Mouse (Mus musculus): ENCODE measurements at regions not wholly inside any gene's neighbourhood (a gene's known extent, or its start where the extent isn't known, plus 50 kb on each side); places are given as distances from the start of the nearest gene placed in this dataset.

- H3K27me3 ChIP-seq: peaks cover 46% of the 10 kb centered on the region
- H3K9ac ChIP-seq: no peak overlapping the region
- no peaks in the 10 kb centered on the region for H3K9me3 ChIP-seq
- H3K27ac ChIP-seq: no peak overlapping the region
- no peaks in the 10 kb centered on the region for H3K36me3 ChIP-seq
- no peak overlapping the region for H3K4me3 ChIP-seq
- ATAC-seq (ENCODE audit: borderline replicate concordance, extremely low read depth, low FRiP score, low TSS enrichment): no peak
- no peaks in the 10 kb centered on the region for H3K4me1 ChIP-seq
- no peak overlapping the region for H3K4me2 ChIP-seq
- WGBS: 60% methylated on average over 2 of the region's 2 CpGs
Observed at GRCm38 (mm10) chr10:19412926-19413325, 56.6 kb downstream of the Olig3 start.

GRCm38 (mm10) chr10:19413935-19414334 lies 57.6 kb downstream of the Olig3 start:
- H3K9me3 ChIP-seq: no peaks in the 10 kb centered on the region
- peaks cover 38% of the 10 kb centered on the region for H3K27me3 ChIP-seq
- no peak overlapping the region for H3K27ac ChIP-seq
- WGBS: 40% methylated on average over 5 of the region's 5 CpGs
- no peaks in the 10 kb centered on the region for H3K4me1 ChIP-seq
- ATAC-seq (ENCODE audit: borderline replicate concordance, extremely low read depth, low FRiP score, low TSS enrichment): no peak
- H3K4me2 ChIP-seq: no peak overlapping the region
- no peak overlapping the region for H3K9ac ChIP-seq
- no peaks in the 10 kb centered on the region for H3K36me3 ChIP-seq
- no peak overlapping the region for H3K4me3 ChIP-seq

DNA sequence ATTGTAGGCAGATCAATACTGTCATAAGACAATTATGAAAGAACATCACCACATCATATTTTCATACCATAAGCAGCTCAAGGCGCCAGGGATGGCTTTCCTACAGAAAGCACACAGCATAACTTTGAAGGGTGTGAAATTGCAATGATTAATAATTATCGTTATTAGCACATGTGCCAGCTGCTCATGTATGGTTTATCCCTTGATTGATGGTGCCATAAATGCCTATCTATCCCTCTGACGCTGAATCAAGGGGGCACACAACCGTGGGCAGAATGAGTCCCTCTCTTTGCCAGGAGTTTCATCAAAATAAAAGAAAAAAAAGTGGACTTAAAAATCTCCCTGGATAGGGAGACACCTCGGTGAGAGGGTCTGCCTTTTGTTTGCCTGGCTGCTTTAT lies 58.5 kb downstream of the Olig3 start:
- H3K27ac ChIP-seq: no peak overlapping the region
- H3K4me1 ChIP-seq: no peaks in the 10 kb centered on the region
- no peak overlapping the region for H3K4me2 ChIP-seq
- no peaks in the 10 kb centered on the region for H3K9me3 ChIP-seq
- H3K36me3 ChIP-seq: no peaks in the 10 kb centered on the region
- no peak for ATAC-seq (ENCODE audit: borderline replicate concordance, extremely low read depth, low FRiP score, low TSS enrichment)
- no peak overlapping the region for H3K9ac ChIP-seq
- WGBS: 43% methylated on average over 5 of the region's 5 CpGs
- H3K27me3 ChIP-seq: peaks cover 32% of the 10 kb centered on the region
- no peak overlapping the region for H3K4me3 ChIP-seq

GRCm38 (mm10) chr10:19424030-19424429 lies 67.7 kb downstream of the Olig3 start:
- no peak for ATAC-seq (ENCODE audit: borderline replicate concordance, extremely low read depth, low FRiP score, low TSS enrichment)
- Histone ChIP-seq H3K9ac (no peak overlapping the region), H3K4me1 (no peaks in the 10 kb centered on the region), H3K36me3 (no peaks in the 10 kb centered on the region), H3K4me3 (no peak overlapping the region), H3K4me2 (no peak overlapping the region), H3K27me3 (no peaks in the 10 kb centered on the region), H3K27ac (no peak overlapping the region), H3K9me3 (no peaks in the 10 kb centered on the region)
- 57% methylated on average over 1 of the region's 1 CpGs for WGBS

- ATAC-seq (ENCODE audit: borderline replicate concordance, extremely low read depth, low FRiP score, low TSS enrichment): no peak
- Histone ChIP-seq H3K4me2 (no peak overlapping the region), H3K9ac (no peak overlapping the region), H3K36me3 (no peaks in the 10 kb centered on the region), H3K9me3 (no peaks in the 10 kb centered on the region), H3K4me3 (no peak overlapping the region), H3K27ac (no peak overlapping the region), H3K4me1 (no peaks in the 10 kb centered on the region), H3K27me3 (no peaks in the 10 kb centered on the region)
- 64% methylated on average over 3 of the region's 3 CpGs for WGBS
Observed at GRCm38 (mm10) chr10:19424961-19425360, 68.6 kb downstream of the Olig3 start.

DNA sequence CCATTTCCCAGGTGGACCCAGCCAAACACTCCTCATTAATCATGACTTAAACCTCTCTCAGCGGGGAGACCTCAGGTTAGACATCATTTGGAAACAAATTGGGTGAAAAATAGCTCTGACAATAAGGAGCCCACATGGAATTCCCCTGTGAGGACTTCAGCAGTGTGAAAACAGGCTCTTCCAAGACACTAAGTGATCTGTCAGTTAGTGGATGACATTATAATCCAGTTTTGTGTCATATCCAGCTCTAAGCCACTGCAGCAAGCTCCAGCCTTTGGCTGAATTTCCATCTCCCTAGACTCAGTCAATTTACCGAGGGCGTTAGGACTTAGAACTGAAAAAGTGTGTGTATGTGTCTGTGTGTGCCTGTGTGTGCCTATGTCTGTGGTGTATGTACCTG lies 70.5 kb downstream of the Olig3 start:
- no peaks in the 10 kb centered on the region for H3K27me3 ChIP-seq
- no peak overlapping the region for H3K4me3 ChIP-seq
- no peaks in the 10 kb centered on the region for H3K9me3 ChIP-seq
- no peak overlapping the region for H3K27ac ChIP-seq
- WGBS: 72% methylated on average over 3 of the region's 3 CpGs
- H3K4me1 ChIP-seq: no peaks in the 10 kb centered on the region
- H3K9ac ChIP-seq: no peak overlapping the region
- H3K4me2 ChIP-seq: no peak overlapping the region
- no peak for ATAC-seq (ENCODE audit: borderline replicate concordance, extremely low read depth, low FRiP score, low TSS enrichment)
- H3K36me3 ChIP-seq: no peaks in the 10 kb centered on the region

GRCm38 (mm10) chr10:19432515-19432914 lies 76.2 kb downstream of the Olig3 start:
- 86% methylated on average over 4 of the region's 4 CpGs for WGBS

GRCm38 (mm10) chr10:19434661-19435060 lies 78.3 kb downstream of the Olig3 start:
- no peak for ATAC-seq (ENCODE audit: borderline replicate concordance, extremely low read depth, low FRiP score, low TSS enrichment)
- H3K4me3 ChIP-seq: no peak overlapping the region
- WGBS: 73% methylated on average over 6 of the region's 6 CpGs
- no peak overlapping the region for H3K9ac ChIP-seq
- H3K4me1 ChIP-seq: no peaks in the 10 kb centered on the region
- no peak overlapping the region for H3K27ac ChIP-seq
- H3K36me3 ChIP-seq: no peaks in the 10 kb centered on the region
- H3K27me3 ChIP-seq: 0 out of 2 replicates have a peak, but pooled peaks cover 4% of the 10 kb centered on the region
- no peak overlapping the region for H3K4me2 ChIP-seq
- H3K9me3 ChIP-seq: no peaks in the 10 kb centered on the region

More at GRCm38 (mm10) chr10:19432515-19432914, 76.2 kb downstream of the Olig3 start:
- H3K27me3 ChIP-seq: no peaks in the 10 kb centered on the region
- ATAC-seq (ENCODE audit: borderline replicate concordance, extremely low read depth, low FRiP score, low TSS enrichment): no peak
- H3K9ac ChIP-seq: no peak overlapping the region
- no peaks in the 10 kb centered on the region for H3K4me1 ChIP-seq
- H3K4me3 ChIP-seq: no peak overlapping the region
- H3K27ac ChIP-seq: no peak overlapping the region
- no peaks in the 10 kb centered on the region for H3K9me3 ChIP-seq
- H3K36me3 ChIP-seq: no peaks in the 10 kb centered on the region
- H3K4me2 ChIP-seq: no peak overlapping the region

DNA sequence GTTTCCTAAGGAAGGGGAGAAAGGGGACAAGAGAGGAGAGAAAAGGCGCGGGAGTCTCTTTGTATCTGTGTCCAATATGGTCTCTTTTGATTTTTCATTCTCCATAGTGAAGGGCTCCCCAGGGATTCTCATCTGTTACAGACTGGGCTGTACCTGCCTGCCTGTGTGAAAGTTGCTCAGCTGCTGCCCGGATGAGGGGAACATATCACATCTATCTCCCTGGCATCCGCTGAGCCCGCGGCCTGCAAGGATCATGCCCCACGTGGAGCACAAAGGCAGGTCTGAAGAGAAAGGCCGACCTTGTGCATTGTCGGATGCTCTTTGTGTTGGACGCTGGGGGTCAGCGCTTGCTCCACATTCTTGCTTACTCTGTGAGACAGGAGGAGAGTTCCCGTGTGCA lies 85.5 kb downstream of the Olig3 start:
- ATAC-seq (ENCODE audit: borderline replicate concordance, extremely low read depth, low FRiP score, low TSS enrichment): no peak
- 45% methylated on average over 12 of the region's 12 CpGs for WGBS
- H3K27ac ChIP-seq: no peak overlapping the region

DNA sequence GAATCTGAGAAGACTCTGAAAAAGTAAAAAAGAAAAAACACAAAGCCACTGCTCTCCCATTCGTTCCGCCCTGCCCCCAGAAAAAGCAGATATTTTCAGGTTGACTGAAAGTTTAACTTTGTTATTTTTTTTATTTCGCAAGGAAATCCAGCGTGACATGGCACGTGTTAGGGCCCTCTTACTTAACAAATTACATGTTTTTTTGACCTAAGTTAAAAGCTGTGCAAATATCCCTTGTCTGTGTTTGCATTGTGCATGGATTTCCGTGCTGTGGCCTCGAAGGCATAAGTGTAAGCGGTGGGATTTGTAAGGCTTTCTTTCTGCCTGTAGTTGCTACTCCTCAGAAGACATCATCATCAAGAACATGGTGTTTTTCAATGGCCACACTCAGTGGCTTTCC lies 87.2 kb downstream of the Olig3 start:
- H3K4me2 ChIP-seq: no peak overlapping the region
- WGBS: 36% methylated on average over 8 of the region's 8 CpGs
- no peak overlapping the region for H3K27ac ChIP-seq

More for the DNA sequence above, 85.5 kb downstream of the Olig3 start:
- Histone ChIP-seq H3K9me3 (no peaks in the 10 kb centered on the region), H3K27me3 (peaks cover 27% of the 10 kb centered on the region), H3K4me1 (no peaks in the 10 kb centered on the region), H3K9ac (no peak overlapping the region), H3K36me3 (no peaks in the 10 kb centered on the region), H3K4me2 (no peak overlapping the region), H3K4me3 (no peak overlapping the region)

GRCm38 (mm10) chr10:19448838-19449559 lies 92.7 kb downstream of the Olig3 start:
- Histone ChIP-seq H3K27me3 (peaks cover 16% of the 10 kb centered on the region), H3K9ac (no peak overlapping the region), H3K9me3 (no peaks in the 10 kb centered on the region), H3K4me1 (no peaks in the 10 kb centered on the region), H3K27ac (no peak overlapping the region), H3K4me2 (no peak overlapping the region), H3K4me3 (no peak overlapping the region), H3K36me3 (no peaks in the 10 kb centered on the region)
- no peak for ATAC-seq (ENCODE audit: borderline replicate concordance, extremely low read depth, low FRiP score, low TSS enrichment)
- 44% methylated on average over 12 of the region's 12 CpGs for WGBS

More for the DNA sequence above, 87.2 kb downstream of the Olig3 start:
- Histone ChIP-seq H3K9ac (no peak overlapping the region), H3K4me1 (no peaks in the 10 kb centered on the region), H3K4me3 (no peak overlapping the region), H3K36me3 (no peaks in the 10 kb centered on the region), H3K27me3 (peaks cover 27% of the 10 kb centered on the region), H3K9me3 (no peaks in the 10 kb centered on the region)
- ATAC-seq (ENCODE audit: borderline replicate concordance, extremely low read depth, low FRiP score, low TSS enrichment): no peak

GRCm38 (mm10) chr10:19459053-19459452 lies 102.7 kb downstream of the Olig3 start:
- Histone ChIP-seq H3K27ac (no peak overlapping the region), H3K4me2 (no peak overlapping the region), H3K4me3 (no peak overlapping the region), H3K9me3 (no peaks in the 10 kb centered on the region), H3K9ac (no peak overlapping the region), H3K4me1 (no peaks in the 10 kb centered on the region), H3K36me3 (no peaks in the 10 kb centered on the region), H3K27me3 (no peaks in the 10 kb centered on the region)
- ATAC-seq (ENCODE audit: borderline replicate concordance, extremely low read depth, low FRiP score, low TSS enrichment): no peak
- 74% methylated on average over 11 of the region's 11 CpGs for WGBS

DNA sequence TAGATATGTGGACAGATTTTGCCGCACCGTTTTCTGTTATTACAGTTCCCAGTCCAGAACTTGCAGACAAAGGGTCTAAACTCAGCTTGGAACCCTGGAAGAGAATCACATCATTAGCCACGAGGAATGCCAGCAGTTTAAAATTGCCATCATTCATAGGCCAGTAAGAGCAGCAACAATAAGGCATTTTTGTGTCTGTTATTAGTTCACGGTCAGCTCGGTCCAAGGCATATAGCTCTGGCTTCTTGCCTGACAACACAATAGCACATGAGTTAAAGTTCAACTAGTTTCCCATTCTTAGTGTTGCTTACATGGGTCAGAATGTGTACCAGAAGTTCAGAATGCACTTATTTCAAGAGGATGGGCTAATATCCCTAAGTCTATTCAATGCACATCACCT lies 103.4 kb downstream of the Olig3 start:
- no peak overlapping the region for H3K4me3 ChIP-seq
- H3K27me3 ChIP-seq: no peaks in the 10 kb centered on the region
- no peaks in the 10 kb centered on the region for H3K9me3 ChIP-seq
- 0 out of 2 replicates have a peak, but pooled peaks cover 2% of the 10 kb centered on the region for H3K4me1 ChIP-seq
- H3K9ac ChIP-seq: no peak overlapping the region
- no peak overlapping the region for H3K4me2 ChIP-seq
- H3K36me3 ChIP-seq: no peaks in the 10 kb centered on the region
- no peak overlapping the region for H3K27ac ChIP-seq
- ATAC-seq (ENCODE audit: borderline replicate concordance, extremely low read depth, low FRiP score, low TSS enrichment): no peak
- WGBS: 71% methylated on average over 5 of the region's 5 CpGs
